Mouse (Mus musculus) small intestine, adult 2 months (tissue): Measurements from ENCODE around the gene Zkscan4. TPM values are rescaled to one million over a fixed set of nuclear protein-coding genes. Genes with fewer than 3 reads are reported as not detected.
A peak's percentile ranks its signal among the peaks of the same experiment; 100 is the strongest.
"Not testable (repeated sequence)": the region's sequence is repeated elsewhere in the genome, so short reads cannot be mapped to it uniquely, and the experiment has no call there.

Source experiments
- H3K27ac ChIP-seq: fragments of 200-500 bp; 2 replicates; pipeline ENCODE4 v1.5.1; 2012; ENCODE audit warnings: low read depth, low read length, control low read depth, inconsistent platforms; ENCODE audit not compliant: insufficient read depth
- H3K27me3 ChIP-seq: fragments of 200-500 bp; 2 replicates; pipeline ENCODE4 v1.6.1; 2012; ENCODE audit warnings: mild to moderate bottlenecking, moderate library complexity, low read length, inconsistent platforms; ENCODE audit not compliant: control insufficient read depth, insufficient read depth
- H3K36me3 ChIP-seq: fragments of 200-500 bp; 2 replicates; pipeline ENCODE4 v1.6.1; 2012; ENCODE audit warnings: mild to moderate bottlenecking, low read length, control low read depth, inconsistent platforms; ENCODE audit not compliant: control insufficient read depth, insufficient read depth
- H3K4me1 ChIP-seq: fragments of 200-500 bp; 2 replicates; pipeline ENCODE4 v1.6.1; 2012; ENCODE audit warnings: low read length, inconsistent platforms, mixed read lengths; ENCODE audit not compliant: control insufficient read depth, insufficient read depth, insufficient read length
- H3K4me3 ChIP-seq: fragments of 200-500 bp; 2 replicates; pipeline ENCODE4 v1.5.1; 2012; ENCODE audit warnings: low read depth, mild to moderate bottlenecking, control low read depth, inconsistent platforms, low read length, moderate library complexity
- CTCF ChIP-seq: fragments of 200-500 bp; IDR thresholded peaks from 2 replicates; pipeline ENCODE4 v1.5.1; 2012; ENCODE audit warnings: low read depth, mild to moderate bottlenecking, control low read depth, inconsistent platforms, low read length, moderate library complexity, mixed read lengths; ENCODE audit not compliant: insufficient replicate concordance, insufficient read length; ENCODE audit errors: extremely low read depth
- POLR2A ChIP-seq: fragments of 200-500 bp; IDR thresholded peaks from 2 replicates; pipeline ENCODE4 v1.6.1; 2012; ENCODE audit warnings: low read depth, mild to moderate bottlenecking, control low read depth, inconsistent platforms, low read length, moderate library complexity
- WGBS: fragments of 180-500 bp; shearing (Covaris S2); methylation state at CpG from one replicate; pipeline ENCODE4 v1.1.7; 2018; 5-methylcytosine and 5-hydroxymethylcytosine counted together
- polyA plus RNA-seq: library from polyadenylated mRNA; depleted of rRNA; stranded (reverse); fragments of >200 nt; gene quantifications from 2 replicates; pipeline ENCODE4 v1.2.3, GENCODE M21; 2012; rRNA removed

Zkscan4 gene
- polyA plus RNA-seq = 0.06 and 0.16 TPM in 2 replicates

DNA sequence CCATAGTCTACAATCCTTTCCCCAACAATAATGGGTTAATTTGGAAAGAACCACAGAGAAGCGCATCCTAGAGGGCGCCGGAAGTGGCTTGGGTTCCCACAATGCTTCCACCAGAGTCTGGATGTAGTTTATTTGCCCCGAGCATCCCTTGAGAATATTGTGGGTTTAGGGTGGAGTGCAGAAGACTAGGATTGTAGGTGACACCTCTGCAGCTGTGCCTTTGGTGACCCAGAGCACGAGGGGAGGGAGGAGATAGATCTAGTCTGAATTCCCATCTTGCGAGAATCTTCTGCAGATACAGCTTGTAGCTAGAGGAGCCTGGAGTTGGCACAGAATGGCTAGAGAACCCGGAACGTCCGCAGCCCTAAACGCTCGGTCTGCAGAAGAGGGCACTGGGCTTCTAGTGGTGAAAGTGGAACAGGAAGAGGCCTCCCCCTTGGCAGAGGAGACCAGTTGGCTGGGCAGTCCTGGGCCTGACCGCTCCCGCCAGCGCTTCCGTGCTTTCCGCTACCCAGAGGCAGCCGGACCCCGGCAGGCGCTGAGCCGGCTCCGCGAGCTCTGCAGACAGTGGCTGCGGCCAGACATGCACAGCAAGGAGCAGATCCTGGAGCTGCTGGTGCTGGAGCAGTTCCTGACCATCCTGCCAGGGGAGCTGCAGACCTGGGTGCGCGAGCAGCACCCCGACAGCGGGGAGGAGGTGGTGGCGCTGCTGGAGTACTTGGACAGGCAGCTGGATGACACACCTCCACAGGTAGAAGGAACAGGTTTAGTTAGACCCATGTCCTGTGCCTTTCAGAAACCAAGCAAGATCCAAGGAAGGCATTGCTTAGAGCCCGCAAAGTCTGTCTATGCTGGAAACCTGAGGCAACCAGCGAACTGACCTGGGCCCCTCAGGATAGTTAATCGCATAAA is at the start of gene Zkscan4, which contains the start of gene Gm10065:
Gene Zkscan4, plus strand, starts transcription at position 149 of the 912 bp plus-strand sequence.
Gene Gm10065, minus strand, starts transcription at position 683 of the 912 bp plus-strand sequence.
- not testable (repeated sequence) for H3K4me1 ChIP-seq, H3K27me3 ChIP-seq, H3K36me3 ChIP-seq
- peak within 1 kb of the TSS; percentile 77 for H3K4me3 ChIP-seq
- WGBS = 2% methylated on average over 31 of the region's 31 CpGs
- H3K27ac ChIP-seq = peak within 1 kb of the TSS; percentile 55

DNA sequence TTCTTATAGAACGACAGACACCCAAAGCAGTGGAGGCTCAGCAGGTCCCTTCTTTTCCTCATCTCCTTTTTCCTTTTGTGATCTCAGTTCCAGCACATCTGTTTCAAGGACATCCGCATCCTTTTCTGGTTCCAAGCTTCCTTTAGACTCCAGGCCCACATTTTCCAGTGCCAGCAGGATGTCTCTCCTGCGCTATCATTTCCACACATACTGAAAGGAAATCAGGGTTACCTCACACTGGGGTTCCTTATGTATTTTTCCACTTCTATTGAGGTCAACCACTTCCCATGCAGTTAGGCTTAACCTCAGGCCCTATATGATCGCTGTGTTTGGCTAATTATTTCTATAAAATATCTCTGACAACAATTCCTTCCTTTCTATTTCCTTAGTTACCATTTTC is 43.2 kb upstream of the Zkscan4 start:
- H3K4me3 ChIP-seq = no peak overlapping the region

DNA sequence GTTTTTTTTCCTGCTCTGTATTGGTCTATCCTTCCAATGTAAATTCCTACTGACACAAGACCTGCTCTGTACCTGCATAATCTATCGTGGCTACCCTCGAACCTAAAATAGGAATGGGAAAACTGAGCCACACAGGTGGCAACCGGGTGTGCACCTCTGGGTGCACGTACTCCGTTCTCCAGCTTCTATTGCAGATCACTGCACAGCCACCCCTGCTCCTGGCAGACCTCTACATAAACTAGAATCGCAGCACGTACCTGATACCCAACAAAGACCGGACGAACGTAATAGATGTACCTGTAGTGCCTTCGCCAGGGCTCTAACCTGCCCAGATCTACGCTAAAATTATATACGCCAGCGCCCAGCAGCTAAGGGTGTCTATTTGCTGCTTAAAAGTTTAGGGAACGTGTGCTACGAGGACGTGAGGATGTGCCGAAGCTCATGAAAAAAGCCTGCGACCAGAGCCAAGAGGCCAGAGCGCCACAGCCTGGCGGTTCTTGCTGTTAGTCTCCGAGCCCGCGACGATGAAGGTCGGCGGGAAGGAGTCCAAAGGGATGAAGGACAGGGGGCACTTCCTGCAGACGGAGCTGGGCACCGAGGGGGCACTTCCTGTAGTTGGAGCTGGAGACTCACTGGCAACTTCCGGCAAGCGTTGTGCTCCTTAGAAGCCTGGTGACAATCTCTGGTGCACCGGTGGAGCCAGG is 38.1 kb upstream of the Zkscan4 start, which contains the start of gene Pgbd1:
Gene Pgbd1, minus strand, starts transcription at position 556 of the 704 bp plus-strand sequence.
- 1% methylated on average over 32 of the region's 32 CpGs for WGBS

More for the DNA sequence above, 43.2 kb upstream of the Zkscan4 start:
- WGBS = 88% methylated on average over 4 of the region's 4 CpGs
- Histone ChIP-seq H3K36me3 (no peaks in the 10 kb centered on the region), H3K4me1 (peaks cover 2% of the 10 kb centered on the region; the same call in 1 of the 2 replicates), H3K27ac (no peak overlapping the region), H3K27me3 (no peaks in the 10 kb centered on the region)
- TF ChIP-seq POLR2A (no peak), CTCF (no peak)

DNA sequence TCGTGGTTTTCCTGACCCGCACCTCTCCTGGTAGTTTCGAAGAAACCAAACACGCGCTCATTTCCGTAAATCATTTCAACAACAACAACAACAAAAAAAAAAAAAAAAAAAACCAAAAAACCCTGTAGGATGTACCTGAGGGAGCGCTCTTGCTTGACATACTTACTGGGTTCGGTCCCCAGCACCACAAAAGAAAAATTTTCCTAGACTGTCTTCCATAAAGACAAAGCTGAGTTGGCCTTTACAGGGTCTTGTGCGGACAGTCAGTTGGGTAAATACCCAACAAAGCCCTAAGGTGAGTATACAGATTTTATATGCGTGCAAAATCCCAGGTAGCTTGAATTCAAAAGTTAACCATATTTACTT is 37.5 kb upstream of the Zkscan4 start:
- Histone ChIP-seq H3K4me3 (peak overlapping the region; percentile 72), H3K4me1 (peaks cover 2% of the 10 kb centered on the region), H3K27me3 (no peaks in the 10 kb centered on the region), H3K27ac (0 out of 2 replicates have a peak overlapping the region, but pooled peaks have one; percentile 10), H3K36me3 (peaks cover 20% of the 10 kb centered on the region)
- WGBS = 28% methylated on average over 10 of the region's 10 CpGs
- TF ChIP-seq CTCF = no peak
- no peak for TF ChIP-seq POLR2A

More for the DNA sequence above, 38.1 kb upstream of the Zkscan4 start, which contains the start of gene Pgbd1:
- Histone ChIP-seq H3K4me3 (peak within 1 kb of the TSS; percentile 72), H3K27me3 (no peaks in the 10 kb centered on the region), H3K4me1 (peaks cover 2% of the 10 kb centered on the region), H3K27ac (peak within 1 kb of the TSS; percentile 10; the same call in 1 of the 2 replicates), H3K36me3 (peaks cover 17% of the 10 kb centered on the region)
- no peak for TF ChIP-seq CTCF
- no peak for TF ChIP-seq POLR2A

DNA sequence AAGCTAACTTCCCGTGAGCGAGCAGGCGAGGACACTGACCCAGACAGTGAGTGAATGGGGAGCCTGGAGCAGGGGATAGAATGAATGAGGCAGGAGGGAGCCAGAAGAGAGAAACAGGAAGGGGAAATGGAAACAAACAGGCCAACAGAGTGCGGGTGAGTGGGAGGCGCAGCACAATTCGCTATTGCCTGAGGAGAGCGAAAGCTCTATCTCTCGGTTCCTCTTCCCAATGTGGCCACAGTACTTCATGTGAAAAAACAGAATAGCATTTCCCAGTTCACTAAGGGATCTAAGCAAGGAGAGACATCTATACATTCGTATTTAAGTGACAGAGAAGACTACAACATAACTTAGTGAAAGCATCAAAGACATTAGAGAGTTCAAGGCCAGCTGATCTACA is 31.9 kb upstream of the Zkscan4 start:
- WGBS = 80% methylated on average over 9 of the region's 9 CpGs
- Histone ChIP-seq H3K27me3 (no peaks in the 10 kb centered on the region), H3K36me3 (peaks cover 34% of the 10 kb centered on the region), H3K27ac (no peak overlapping the region), H3K4me3 (no peak overlapping the region), H3K4me1 (peaks cover 5% of the 10 kb centered on the region)
- TF ChIP-seq POLR2A (no peak), CTCF (no peak)

DNA sequence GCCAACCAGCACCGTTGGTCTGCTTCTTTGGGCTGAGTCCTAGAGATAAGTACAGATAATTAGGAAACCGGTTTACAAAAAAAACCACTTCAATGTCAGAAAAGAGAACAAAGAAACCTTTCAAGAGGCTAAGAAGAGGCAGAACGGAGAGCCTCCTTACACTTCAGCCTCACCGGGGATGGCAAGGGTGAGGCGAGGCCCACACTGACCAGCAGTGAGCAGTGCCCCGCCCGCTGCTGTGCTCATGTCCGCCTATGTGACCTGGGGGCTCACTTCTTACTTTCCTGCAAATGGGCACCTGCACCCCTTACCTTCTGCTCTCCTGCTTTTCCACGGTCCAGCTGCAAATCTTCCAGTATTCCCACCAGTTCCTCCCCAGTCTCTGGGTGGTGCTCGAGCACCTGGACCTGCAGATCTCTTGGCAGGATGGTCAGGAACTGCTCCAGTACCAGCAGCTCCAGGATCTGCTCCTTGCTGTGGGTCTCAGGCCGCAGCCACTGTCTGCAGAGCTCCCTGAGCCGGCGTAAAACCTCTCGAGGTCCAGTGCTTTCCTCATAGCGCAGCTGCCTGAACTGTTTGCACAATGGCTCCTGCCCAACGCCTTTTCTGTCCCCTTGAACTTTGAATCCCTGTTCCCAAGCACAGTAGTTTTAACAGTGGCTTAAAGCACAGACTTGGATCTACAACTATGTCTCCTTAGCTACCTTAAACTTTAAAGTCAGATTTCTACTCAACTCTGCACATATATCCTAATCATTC is 30.7 kb upstream of the Zkscan4 start:
- WGBS = 39% methylated on average over 16 of the region's 16 CpGs
- Histone ChIP-seq H3K4me3 (no peak overlapping the region), H3K27me3 (no peaks in the 10 kb centered on the region), H3K4me1 (peaks cover 9% of the 10 kb centered on the region), H3K36me3 (peaks cover 34% of the 10 kb centered on the region), H3K27ac (no peak overlapping the region)
- TF ChIP-seq POLR2A (no peak), CTCF (no peak)
